Mouse (Mus musculus): ENCODE measurements around the gene Rpl13.

DNA sequence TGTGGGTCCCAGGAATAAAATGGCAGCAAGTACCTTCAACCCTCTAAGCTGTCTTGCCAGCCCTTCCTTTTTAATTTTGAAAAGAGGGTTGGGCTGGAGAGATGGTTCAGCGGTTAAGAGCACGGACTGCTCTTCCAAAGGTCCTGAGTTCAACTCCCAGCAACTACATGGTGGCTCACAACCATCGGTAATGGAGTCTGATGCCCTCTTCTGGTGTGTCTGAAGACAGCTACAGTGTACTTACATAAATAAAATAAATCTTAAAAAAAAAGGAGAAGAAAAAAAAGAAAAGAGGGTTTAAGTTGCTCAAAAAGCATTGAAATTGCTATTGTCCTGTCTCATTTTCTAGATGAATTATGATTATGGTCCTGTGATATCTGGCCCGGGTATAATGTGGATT lies 906 bp upstream of the Rpl13 start:
- TF ChIP-seq CTCF (conservative IDR thresholded peaks at IDR 0.05; ENCODE audit: insufficient read depth, insufficient read length, low read depth, low read length) (no peak), POLR2A (IDR thresholded peaks at IDR 0.05; ENCODE audit: low read depth, low read length) (no peak)
